Comparison of ENCODE assay signal across 28 mouse cellular contexts in the genomic region with DNA sequence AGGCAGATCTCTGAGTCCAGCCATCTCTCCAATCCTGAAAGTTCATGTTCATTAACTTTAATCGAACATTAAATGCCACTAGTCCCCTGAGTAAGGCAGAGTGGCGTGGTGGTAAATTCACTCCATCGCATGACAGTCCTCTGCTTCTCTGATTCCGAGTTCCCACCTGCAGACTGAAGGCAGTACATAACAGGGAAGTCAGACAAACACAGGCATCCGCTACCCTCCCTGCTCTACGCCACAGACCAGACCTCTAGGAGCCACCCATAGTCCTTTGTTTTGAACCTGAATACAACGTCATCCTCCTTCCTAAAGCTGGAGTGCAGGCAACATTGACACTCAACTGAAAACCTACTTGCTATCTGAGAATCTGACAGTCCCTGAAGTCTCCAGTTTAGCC. TPM values are rescaled to one million over a fixed set of nuclear protein-coding genes. Genes with fewer than 3 reads are reported as not detected.
A peak's percentile ranks its signal among the peaks of the same experiment; 100 is the strongest.
DNase-seq lines count a peak whose midpoint lies in the region; ATAC-seq and TF ChIP-seq lines count a peak whose summit lies in the region.
"Had no signal": no experiment of that assay in that cellular context is flagged by ENCODE, and none has a peak within 500 bp of the region (broad histone marks: within the 10 kb centered on the region; RNA-seq: fewer than 3 reads in every experiment).

No protein-coding gene starts in this region.

- DNase-seq in heart, embryonic 10.5 days (ENCODE audit: low spot score) = no peak
- DNase-seq in heart, postnatal 10 days = no peak
- no peak for DNase-seq in midbrain, embryonic 10.5 days (ENCODE audit: low spot score)
- DNase-seq in midbrain, postnatal 0 days (ENCODE audit: low spot score) = no peak
- no peak for DNase-seq in yolk sac, embryonic 10.5 days (ENCODE audit: low spot score)
- DNase-seq in frontal cortex, postnatal 25 days (ENCODE audit: low spot score in 2 of 2) = no peak
- DNase-seq: adrenal gland, postnatal 10 days; B cell, adult 2 months; cerebellum, adult 8-10 months; cerebellum, postnatal 25 days; gastrocnemius, postnatal 36 days; heart, postnatal 4 days; kidney, adult 18-20 months; kidney, postnatal 25 days; liver, postnatal 0 days; midbrain, embryonic 14.5 days; right cerebral cortex, adult 18-20 months; right cerebral cortex, postnatal 4 days; thymus, adult 2 months; thymus, postnatal 36 days had no signal

- no peak overlapping the region for H3K4me2 ChIP-seq in midbrain, postnatal 0 days (ENCODE audit: low read depth, low read length, poor library complexity, severe bottlenecking)
- H3K4me2 ChIP-seq: embryonic facial prominence, embryonic 12.5 days; kidney, embryonic 15.5 days; limb, embryonic 12.5 days; liver, embryonic 11.5 days; neural tube, embryonic 15.5 days had no signal

- no peak for TF ChIP-seq CTCF in midbrain, postnatal 0 days (IDR thresholded peaks at IDR 0.05)

- H3K36me3 ChIP-seq in heart, embryonic 10.5 days = peaks cover 4% of the 10 kb centered on the region; the same call in 1 of the 2 replicates
- H3K36me3 ChIP-seq in midbrain, embryonic 10.5 days = peaks cover 8% of the 10 kb centered on the region; the same call in 1 of the 2 replicates
- no peaks in the 10 kb centered on the region for H3K36me3 ChIP-seq in midbrain, postnatal 0 days (ENCODE audit: insufficient read depth, low read length)
- H3K36me3 ChIP-seq: embryonic facial prominence, embryonic 12.5 days; kidney, embryonic 15.5 days; limb, embryonic 12.5 days; neural tube, embryonic 15.5 days had no signal

- 62% methylated on average over 7 of the region's 7 CpGs for WGBS in heart, embryonic 10.5 days
- WGBS in midbrain, embryonic 10.5 days = 73% methylated on average over 7 of the region's 7 CpGs
- WGBS in midbrain, postnatal 0 days = 76% methylated on average over 7 of the region's 7 CpGs

- no peak overlapping the region for H3K4me3 ChIP-seq in heart, embryonic 10.5 days
- H3K4me3 ChIP-seq in midbrain, embryonic 10.5 days = no peak overlapping the region
- no peak overlapping the region for H3K4me3 ChIP-seq in midbrain, postnatal 0 days (ENCODE audit: low read depth, low read length)
- H3K4me3 ChIP-seq: embryonic facial prominence, embryonic 12.5 days; kidney, embryonic 15.5 days; limb, embryonic 12.5 days; neural tube, embryonic 15.5 days had no signal

- intact Hi-C loops in heart, postnatal 10 days (cut with DNase I) = no loop called here

- no peak overlapping the region for H3K9ac ChIP-seq in midbrain, postnatal 0 days (replicated peaks; ENCODE audit: low read length, poor library complexity, severe bottlenecking)
- H3K9ac ChIP-seq: embryonic facial prominence, embryonic 12.5 days; kidney, embryonic 15.5 days; limb, embryonic 12.5 days; liver, postnatal 0 days; neural tube, embryonic 15.5 days had no signal

- H3K4me1 ChIP-seq in heart, embryonic 10.5 days = peaks cover 38% of the 10 kb centered on the region
- peaks cover 11% of the 10 kb centered on the region for H3K4me1 ChIP-seq in midbrain, embryonic 10.5 days
- no peaks in the 10 kb centered on the region for H3K4me1 ChIP-seq in midbrain, postnatal 0 days (ENCODE audit: insufficient read depth, low read length)
- H3K4me1 ChIP-seq: embryonic facial prominence, embryonic 12.5 days; neural tube, embryonic 15.5 days had no signal

- H3K27ac ChIP-seq in heart, embryonic 10.5 days = 0 out of 2 replicates have a peak overlapping the region, but pooled peaks have one; percentile 36
- H3K27ac ChIP-seq in midbrain, embryonic 10.5 days (replicated peaks) = peak overlapping the region; percentile 49
- H3K27ac ChIP-seq in midbrain, postnatal 0 days (ENCODE audit: low read depth, low read length) = no peak overlapping the region
- H3K27ac ChIP-seq: embryonic facial prominence, embryonic 12.5 days; kidney, embryonic 15.5 days; limb, embryonic 12.5 days; neural tube, embryonic 15.5 days had no signal

- no peak for ATAC-seq in midbrain, postnatal 0 days (ENCODE audit: low FRiP score)
- ATAC-seq in hematopoietic stem cell, adult 5-6 weeks (replicated peaks in 1 of 2; ENCODE audit: insufficient read depth in 1 of 2, low FRiP score in 2 of 2, low TSS enrichment in 1 of 2, low read depth in 1 of 2, poor library complexity in 2 of 2, severe bottlenecking in 2 of 2) = peak; percentile 46 to 60
- ATAC-seq: forebrain, embryonic 16.5 days; hindbrain, embryonic 16.5 days; liver, postnatal 0 days had no signal

- no peaks in the 10 kb centered on the region for H3K27me3 ChIP-seq in heart, embryonic 10.5 days (ENCODE audit: insufficient read depth, poor library complexity, severe bottlenecking)
- H3K27me3 ChIP-seq in midbrain, embryonic 10.5 days (ENCODE audit: low read depth, poor library complexity, severe bottlenecking) = no peaks in the 10 kb centered on the region
- H3K27me3 ChIP-seq in midbrain, postnatal 0 days (ENCODE audit: insufficient read depth, low read length) = no peaks in the 10 kb centered on the region
- H3K27me3 ChIP-seq: embryonic facial prominence, embryonic 12.5 days; kidney, embryonic 15.5 days; limb, embryonic 12.5 days; neural tube, embryonic 15.5 days had no signal

- H3K9me3 ChIP-seq in heart, embryonic 10.5 days = no peaks in the 10 kb centered on the region
- H3K9me3 ChIP-seq in midbrain, embryonic 10.5 days (replicated peaks) = peaks cover 7% of the 10 kb centered on the region; the same call in 1 of the 2 replicates
- H3K9me3 ChIP-seq in midbrain, postnatal 0 days (ENCODE audit: low read length) = no peaks in the 10 kb centered on the region
- H3K9me3 ChIP-seq: embryonic facial prominence, embryonic 12.5 days; kidney, embryonic 15.5 days; neural tube, embryonic 15.5 days had no signal

RNA-seq across cellular contexts. Expression of gene Strn3, which starts 12.9 kb away (rescaled TPM):
- 37.6 and 39.3 TPM in 2 replicates for polyA plus RNA-seq in heart, embryonic 10.5 days (2016; fragmentation: Nextera tagmentation; extraction: Ambion mirVana)
- 10 to 100 TPM; 88.2 to 97.4 TPM for total RNA-seq in heart, postnatal 10 days (2021)
- polyA plus RNA-seq in midbrain, embryonic 10.5 days (2016; fragmentation: Nextera tagmentation; extraction: Ambion mirVana) = 39.3 and 46.0 TPM in 2 replicates
- total RNA-seq in midbrain, postnatal 0 days (2014; rRNA removed) = 57.0 and 70.7 TPM in 2 replicates
- polyA plus RNA-seq in midbrain, postnatal 0 days (2015; fragmentation: Nextera tagmentation; extraction: Ambion mirVana) = 24.7 and 28.3 TPM in 2 replicates
- 89.7 and 89.9 TPM in 2 replicates for total RNA-seq in hematopoietic stem cell, adult 5-6 weeks (2017)

RNA-seq across cellular contexts. Expression of gene Ap4s1, which starts 13.7 kb away (rescaled TPM):
- 34.9 and 36.2 TPM in 2 replicates for polyA plus RNA-seq in heart, embryonic 10.5 days (2016; fragmentation: Nextera tagmentation; extraction: Ambion mirVana)
- 10 to 100 TPM; 36.9 to 37.8 TPM for total RNA-seq in heart, postnatal 10 days (2021)
- 39.7 and 41.8 TPM in 2 replicates for polyA plus RNA-seq in midbrain, embryonic 10.5 days (2016; fragmentation: Nextera tagmentation; extraction: Ambion mirVana)
- 39.5 and 54.2 TPM in 2 replicates for total RNA-seq in midbrain, postnatal 0 days (2014; rRNA removed)
- 67.5 and 74.0 TPM in 2 replicates for polyA plus RNA-seq in midbrain, postnatal 0 days (2015; fragmentation: Nextera tagmentation; extraction: Ambion mirVana)
- 32.2 and 34.3 TPM in 2 replicates for total RNA-seq in hematopoietic stem cell, adult 5-6 weeks (2017)
